Mouse (Mus musculus) CH12.LX (cell line): Measurements from ENCODE around the gene Kmt5a. TPM values are rescaled to one million over a fixed set of nuclear protein-coding genes. Genes with fewer than 3 reads are reported as not detected.

Experiments
- DNase-seq: peaks from one replicate; pipeline ENCODE4 v3.0.0-alpha.2; 2013; ENCODE audit errors: extremely low read depth
- H3K27ac ChIP-seq: 2 replicates; pipeline ENCODE4 v1.5.1; 2012; ENCODE audit warnings: low read depth, mild to moderate bottlenecking, control low read depth, moderate library complexity; ENCODE audit not compliant: insufficient read depth
- H3K27me3 ChIP-seq: replicated peaks from 2 replicates; pipeline ENCODE3; 2012; ENCODE audit warnings: inconsistent platforms
- H3K36me3 ChIP-seq, 2 experiments: replicated peaks in 1 of 2; 2 replicates each; pipeline versions ENCODE3 to v1.6.1; 2012; ENCODE audit warnings: inconsistent platforms in 1 of 2, low read length in 1 of 2, mild to moderate bottlenecking in 1 of 2, mixed read lengths in 1 of 2, moderate library complexity in 1 of 2; ENCODE audit not compliant: control insufficient read depth in 1 of 2, insufficient read depth in 1 of 2
- H3K4me1 ChIP-seq, 2 experiments: 2 replicates each; pipeline ENCODE4 v1.6.1; 2012; ENCODE audit warnings: inconsistent platforms in 1 of 2, moderate library complexity in 1 of 2; ENCODE audit not compliant: insufficient read depth in 2 of 2, control insufficient read depth in 1 of 2
- H3K4me2 ChIP-seq: 2 replicates; pipeline ENCODE4 v1.6.1; 2012; ENCODE audit warnings: low read depth, mild to moderate bottlenecking, control low read depth; ENCODE audit not compliant: poor library complexity, insufficient read depth, severe bottlenecking
- H3K4me3 ChIP-seq, 3 experiments: fragments of 150-350 bp in 1 of 3; sonication (generic) in 1 of 3; replicated peaks in 1 of 3; 2 replicates each; pipeline versions ENCODE3 to v1.5.1; 2011 to 2012; ENCODE audit warnings: low read depth in 2 of 3, low read length in 2 of 3, mild to moderate bottlenecking in 2 of 3, moderate library complexity in 2 of 3, control low read depth in 1 of 3, improper control_type of control experiment in 1 of 3, inconsistent platforms in 1 of 3, mixed read lengths in 1 of 3; ENCODE audit not compliant: poor library complexity in 1 of 3
- H3K79me2 ChIP-seq: replicated peaks from 2 replicates; pipeline ENCODE4 v1.6.1; 2012; ENCODE audit warnings: mild to moderate bottlenecking, moderate library complexity; ENCODE audit not compliant: control insufficient read depth, poor library complexity, insufficient read depth, severe bottlenecking; ENCODE audit errors: extremely low read depth
- H3K9ac ChIP-seq: 2 replicates; pipeline ENCODE4 v1.6.1; 2012; ENCODE audit warnings: low read depth, mild to moderate bottlenecking, control low read depth, moderate library complexity; ENCODE audit not compliant: insufficient read depth
- H3K9me3 ChIP-seq: replicated peaks from 2 replicates; pipeline ENCODE3; 2012; ENCODE audit warnings: low read length, inconsistent platforms, mixed read lengths
- BHLHE40 ChIP-seq: IDR thresholded peaks from 2 replicates; pipeline ENCODE4 v1.6.1; 2011; ENCODE audit warnings: mild to moderate bottlenecking, low read depth, low read length, improper control_type of control experiment
- CHD1 ChIP-seq: IDR thresholded peaks from 2 replicates; pipeline ENCODE4 v1.6.1; 2012; ENCODE audit warnings: low read depth, low read length, improper control_type of control experiment, inconsistent platforms
- CHD2 ChIP-seq: IDR thresholded peaks from 2 replicates; pipeline ENCODE4 v1.6.1; 2011; ENCODE audit warnings: low read length, improper control_type of control experiment
- CTCF ChIP-seq, 2 experiments: IDR thresholded peaks in 1 of 2; conservative IDR thresholded peaks in 1 of 2; 2 replicates each; pipeline ENCODE4 v1.5.1; 2011 to 2012; ENCODE audit warnings: low read depth in 2 of 2, low read length in 2 of 2, improper control_type of control experiment in 1 of 2, inconsistent platforms in 1 of 2, mild to moderate bottlenecking in 1 of 2, moderate library complexity in 1 of 2
- E2F4 ChIP-seq: IDR thresholded peaks from 2 replicates; pipeline ENCODE4 v1.6.1; 2011; ENCODE audit warnings: low read depth, low read length, improper control_type of control experiment; ENCODE audit not compliant: insufficient replicate concordance
- EP300 ChIP-seq: IDR thresholded peaks from 2 replicates; pipeline ENCODE4 v1.6.1; 2011; ENCODE audit warnings: low read length, improper control_type of control experiment
- ETS1 ChIP-seq: conservative IDR thresholded peaks from 2 replicates; pipeline ENCODE4 v1.6.1; 2012; ENCODE audit warnings: low read depth, mild to moderate bottlenecking, inconsistent platforms, low read length, improper control_type of control experiment, moderate library complexity
- GABPA ChIP-seq: IDR thresholded peaks from 2 replicates; pipeline ENCODE4 v1.6.1; 2012; ENCODE audit warnings: low read depth, low read length, improper control_type of control experiment, inconsistent platforms; ENCODE audit not compliant: insufficient replicate concordance
- HCFC1 ChIP-seq: IDR thresholded peaks from 2 replicates; pipeline ENCODE4 v1.6.1; 2012; ENCODE audit warnings: low read depth, mild to moderate bottlenecking, inconsistent platforms, low read length, improper control_type of control experiment
- IRF4 ChIP-seq: IDR thresholded peaks from 2 replicates; pipeline ENCODE4 v1.6.1; 2014; ENCODE audit warnings: low read depth, mild to moderate bottlenecking, inconsistent platforms, low read length, improper control_type of control experiment
- JUN ChIP-seq: IDR thresholded peaks from 2 replicates; pipeline ENCODE4 v1.6.1; 2011; ENCODE audit warnings: low read depth, mild to moderate bottlenecking, low read length, improper control_type of control experiment, moderate library complexity; ENCODE audit not compliant: insufficient read depth
- KAT2A ChIP-seq: IDR thresholded peaks from 2 replicates; pipeline ENCODE4 v1.6.1; 2012; ENCODE audit warnings: low read length, improper control_type of control experiment, inconsistent platforms; ENCODE audit not compliant: insufficient replicate concordance
- MAFK ChIP-seq: IDR thresholded peaks from 2 replicates; pipeline ENCODE4 v1.6.1; 2011; ENCODE audit warnings: low read length, improper control_type of control experiment; ENCODE audit not compliant: insufficient replicate concordance
- MAX ChIP-seq: IDR thresholded peaks from 2 replicates; pipeline ENCODE4 v1.6.1; 2011; ENCODE audit warnings: low read length, improper control_type of control experiment
- MEF2A ChIP-seq: IDR thresholded peaks from 2 replicates; pipeline ENCODE4 v1.6.1; 2014; ENCODE audit warnings: low read depth, mild to moderate bottlenecking, inconsistent platforms, low read length, improper control_type of control experiment, borderline replicate concordance
- MXI1 ChIP-seq: IDR thresholded peaks from 2 replicates; pipeline ENCODE4 v1.6.1; 2011; ENCODE audit warnings: mild to moderate bottlenecking, low read depth, low read length, improper control_type of control experiment
- MYC ChIP-seq: IDR thresholded peaks from 2 replicates; pipeline ENCODE4 v1.6.1; 2011; ENCODE audit warnings: low read depth, mild to moderate bottlenecking, improper control_type of control experiment, low read length
- NELFE ChIP-seq: IDR thresholded peaks from 2 replicates; pipeline ENCODE4 v1.6.1; 2011; ENCODE audit warnings: low read depth, low read length, improper control_type of control experiment
- NRF1 ChIP-seq: IDR thresholded peaks from 2 replicates; pipeline ENCODE4 v1.6.1; 2014; ENCODE audit warnings: low read depth, mild to moderate bottlenecking, inconsistent platforms, low read length, improper control_type of control experiment, moderate library complexity
- PAX5 ChIP-seq: IDR thresholded peaks from 2 replicates; pipeline ENCODE4 v1.6.1; 2012; ENCODE audit warnings: low read length, inconsistent platforms, mixed read lengths
- POLR2A ChIP-seq: IDR thresholded peaks from 2 replicates; pipeline ENCODE4 v1.6.1; 2011; ENCODE audit warnings: low read depth, mild to moderate bottlenecking, improper control_type of control experiment, low read length
- RCOR1 ChIP-seq: conservative IDR thresholded peaks from 2 replicates; pipeline ENCODE4 v1.6.1; 2012; ENCODE audit warnings: low read depth, mild to moderate bottlenecking, inconsistent platforms, low read length, improper control_type of control experiment
- SIN3A ChIP-seq: IDR thresholded peaks from 2 replicates; pipeline ENCODE4 v1.6.1; 2012; ENCODE audit warnings: low read length, improper control_type of control experiment, inconsistent platforms
- TBP ChIP-seq: conservative IDR thresholded peaks from 2 replicates; pipeline ENCODE4 v1.6.1; 2011; ENCODE audit warnings: low read depth, low read length, improper control_type of control experiment
- TCF12 ChIP-seq: IDR thresholded peaks from 2 replicates; pipeline ENCODE4 v1.6.1; 2014; ENCODE audit warnings: low read depth, mild to moderate bottlenecking, inconsistent platforms, low read length, improper control_type of control experiment
- UBTF ChIP-seq: IDR thresholded peaks from 2 replicates; pipeline ENCODE4 v1.6.1; 2012; ENCODE audit warnings: low read depth, mild to moderate bottlenecking, inconsistent platforms, low read length, improper control_type of control experiment, moderate library complexity
- ZC3H11A ChIP-seq: IDR thresholded peaks from 2 replicates; pipeline ENCODE4 v1.6.1; 2012; ENCODE audit warnings: low read depth, mild to moderate bottlenecking, inconsistent platforms, low read length, improper control_type of control experiment
- ZMIZ1 ChIP-seq: IDR thresholded peaks from 2 replicates; pipeline ENCODE4 v1.6.1; 2012; ENCODE audit warnings: low read depth, mild to moderate bottlenecking, inconsistent platforms, low read length, improper control_type of control experiment
- ZNF384 ChIP-seq: IDR thresholded peaks from 2 replicates; pipeline ENCODE4 v1.6.1; 2012; ENCODE audit warnings: low read depth, low read length, improper control_type of control experiment, inconsistent platforms
- dilution Hi-C: fragments of 300-500 bp; cut with MboI; formaldehyde crosslinking; loops from 2 replicates; pipeline ENCODE4 v1.14.3; 2020; ENCODE audit warnings: low sequenced_read_pairs; ENCODE audit not compliant: extremely low pct_unique_long_range_greater_than_20kb, extremely low pct_ligation_motif_present
- in situ Hi-C: fragments of 300-500 bp; cut with MboI; formaldehyde crosslinking; loops from 3 replicates; pipeline ENCODE4 v1.14.3; 2019; ENCODE audit warnings: low sequenced_read_pairs, low pct_ligation_motif_present, low pct_unique_long_range_greater_than_20kb, mixed read lengths
- polyA plus RNA-seq: library from polyadenylated mRNA; unstranded; fragments of >175 nt; gene quantifications from 2 replicates; pipeline ENCODE4 v1.2.1, GENCODE M21; 2012; ENCODE audit warnings: low read depth; ENCODE audit not compliant: insufficient read length
- total RNA-seq, 2 experiments: library from RNA; depleted of rRNA; stranded (reverse); fragments of 300-350 nt in 1 of 2; fragments of >200 nt in 1 of 2; gene quantifications; 2 replicates each; pipeline ENCODE4 v1.2.3; 2012 to 2014

Gene Kmt5a
- total and polyA plus RNA-seq, 3 experiments: 55.3 to 151 (median 62.8) TPM

DNA sequence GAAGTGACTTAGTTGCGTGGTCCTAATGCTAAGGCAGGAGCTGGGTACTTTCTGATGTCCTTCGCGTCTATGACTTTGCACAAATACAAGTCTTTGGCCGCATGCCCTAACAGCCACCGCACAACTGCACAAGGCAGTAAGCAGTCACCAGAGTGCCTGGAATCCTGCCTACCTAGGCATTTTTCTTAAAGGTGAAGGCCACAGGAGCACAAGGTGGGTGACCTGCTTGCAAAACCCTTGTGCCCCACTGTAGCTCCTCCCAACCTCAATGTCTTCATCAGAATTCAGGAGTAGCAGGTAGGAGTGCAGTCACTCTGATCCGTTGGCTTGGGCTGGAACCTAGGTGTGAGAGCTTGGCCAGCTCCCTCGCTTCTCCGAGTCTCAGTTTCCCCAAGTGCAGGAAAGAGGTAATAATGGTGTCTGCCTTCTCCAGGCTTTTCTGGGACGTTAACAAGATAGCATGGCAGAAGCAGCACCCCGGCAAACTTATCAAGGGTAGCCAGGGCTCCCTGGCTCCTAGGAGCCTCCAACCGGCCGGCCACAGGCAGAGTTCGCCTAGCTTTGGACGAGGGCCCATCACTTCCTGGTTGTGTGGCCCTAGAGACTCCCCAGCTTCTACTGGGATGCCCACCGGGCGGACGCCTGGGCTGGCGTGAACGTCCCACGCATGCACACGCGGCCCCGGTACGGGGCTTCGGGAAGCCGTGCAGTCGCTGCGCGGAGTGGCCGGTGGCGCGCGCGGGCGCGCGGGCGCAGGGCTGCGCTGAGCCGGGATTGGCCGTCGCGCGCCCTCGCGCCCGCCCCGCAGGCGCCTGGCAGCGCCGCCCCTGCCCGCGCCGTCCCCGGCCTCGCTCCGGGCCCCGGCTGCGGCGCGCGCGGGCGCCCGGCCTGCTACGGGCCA is 5.2 kb downstream of the Kmt5a start (continued):
- TF ChIP-seq RCOR1 (no peak), ZNF384 (no peak), CHD2 (no peak), ZC3H11A (no peak), JUN (no peak), MAX (no peak; the same call in 1 of the 2 replicates), CTCF (conservative IDR thresholded peaks at IDR 0.05 in 1 of 2, IDR thresholded peaks at IDR 0.05 in 1 of 2; ENCODE audit: low read depth in 2 of 2, low read length in 2 of 2) (no peak), HCFC1 (no peak), PAX5 (no peak), MXI1 (peak; percentile 35; the same call in 1 of the 2 replicates), POLR2A (peak; percentile 78)

DNA sequence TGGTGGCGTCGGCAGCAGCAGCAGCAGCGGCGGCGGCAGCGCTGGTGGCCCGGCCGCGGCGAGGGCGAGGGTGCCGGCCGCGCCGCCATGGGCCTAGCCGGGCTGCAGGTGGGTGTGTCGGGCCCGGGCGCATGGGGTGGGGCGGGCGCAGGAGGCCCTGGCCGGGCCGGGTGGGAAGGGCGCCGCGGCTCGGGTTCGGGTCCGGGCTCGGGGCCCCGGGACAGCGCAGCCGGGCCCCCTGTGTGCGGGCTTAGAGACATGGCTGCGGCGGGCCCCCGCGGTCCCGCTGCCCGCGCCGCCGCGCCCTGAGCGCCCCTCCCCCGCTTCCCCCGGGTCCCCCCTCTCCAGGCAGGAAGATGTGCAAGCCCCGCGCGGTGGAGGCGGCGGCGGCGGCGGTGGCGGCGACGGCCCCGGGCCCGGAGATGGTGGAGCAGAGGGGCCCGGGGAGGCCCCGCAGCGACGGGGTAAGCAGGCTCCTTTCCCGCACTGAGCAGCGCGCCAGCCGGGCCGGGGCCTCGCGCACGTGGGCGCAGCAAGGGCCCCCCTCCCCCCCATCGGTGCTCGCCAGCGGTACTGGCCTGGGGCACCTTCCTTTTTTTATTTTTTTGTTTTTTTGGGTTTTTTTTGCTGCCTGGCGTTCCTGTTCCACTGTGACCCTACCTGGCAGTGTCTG is 6.0 kb downstream of the Kmt5a start:
- Histone ChIP-seq H3K27ac (peak overlapping the region; percentile 77), H3K4me2 (peak overlapping the region; percentile 64; the same call in 1 of the 2 replicates), H3K79me2 (peaks cover 88% of the 10 kb centered on the region), H3K4me3 (peak overlapping the region; percentile 69 to 88 (median 76)), H3K9ac (peak overlapping the region; percentile 92), H3K4me1 (peaks cover 16 to 59% of the 10 kb centered on the region in 2 experiments), H3K36me3 (peaks cover 33 to 49% of the 10 kb centered on the region in 2 experiments), H3K27me3 (no peaks in the 10 kb centered on the region), H3K9me3 (no peaks in the 10 kb centered on the region)
- in situ Hi-C loops (loop anchor here (25.0 kb wide), 1 partner anchor 417 kb away; the partner anchor contains the start of genes Ccdc92 and Zfp664), dilution Hi-C loops (no loop called here)
- no peak for DNase-seq
- TF ChIP-seq TCF12 (no peak), JUN (no peak), EP300 (no peak), CHD2 (no peak), ZNF384 (peak; percentile 30; the same call in 1 of the 2 replicates), ZMIZ1 (no peak), E2F4 (no peak), BHLHE40 (peak; percentile 42), NRF1 (no peak), MEF2A (no peak), IRF4 (no peak), ETS1 (no peak), HCFC1 (no peak), MXI1 (peak; percentile 88), UBTF (no peak), KAT2A (no peak), TBP (no peak), MAX (peak; percentile 59), RCOR1 (no peak), GABPA (no peak), MYC (peak; percentile 79), CHD1 (no peak), MAFK (no peak), SIN3A (no peak), NELFE (no peak), POLR2A (no peak)
